Mouse (Mus musculus) thymus, postnatal 10 days (tissue): Measurements from ENCODE around the gene Trp53rkb.
A peak's percentile ranks its signal among the peaks of the same experiment; 100 is the strongest.

Experiments
- DNase-seq, 2 experiments: peaks; one replicate each; pipeline ENCODE4 v3.0.0; 2021; ENCODE audit warnings: low spot score in 2 of 2

Trp53rkb gene

GRCm38 (mm10) chr2:166792355-166792754 is at the start of gene Trp53rkb:
Gene Trp53rkb, plus strand, starts transcription at chr2:166792531.
- no peak for DNase-seq

- no peak for DNase-seq
These were observed 48.8 kb upstream of the Trp53rkb start for GRCm38 (mm10) chr2:166743504-166743903.

GRCm38 (mm10) chr2:166744433-166744832 is 47.9 kb upstream of the Trp53rkb start:
- DNase-seq, result no peak

- peak; percentile 70 to 73 for DNase-seq
These were observed 46.5 kb upstream of the Trp53rkb start for GRCm38 (mm10) chr2:166745849-166746248.

- peak in 1 of 2 experiments; percentile 27 for DNase-seq
These were observed 45.9 kb upstream of the Trp53rkb start for GRCm38 (mm10) chr2:166746261-166746913.

- DNase-seq, result no peak
These were observed 41.6 kb upstream of the Trp53rkb start for GRCm38 (mm10) chr2:166750620-166751191.

GRCm38 (mm10) chr2:166754194-166754593 is 38.1 kb upstream of the Trp53rkb start:
- DNase-seq, result no peak

GRCm38 (mm10) chr2:166754760-166755159 is 37.6 kb upstream of the Trp53rkb start:
- DNase-seq, result no peak

GRCm38 (mm10) chr2:166757969-166758368 is 34.4 kb upstream of the Trp53rkb start:
- DNase-seq, result no peak

- DNase-seq, result no peak
These were observed 28.3 kb upstream of the Trp53rkb start for GRCm38 (mm10) chr2:166764051-166764450.

- DNase-seq, result no peak
These were observed 24.7 kb upstream of the Trp53rkb start for GRCm38 (mm10) chr2:166767591-166767990.

- DNase-seq, result no peak
These were observed 20.9 kb upstream of the Trp53rkb start for GRCm38 (mm10) chr2:166771396-166771795.

- DNase-seq, result no peak
These were observed 18.7 kb upstream of the Trp53rkb start for GRCm38 (mm10) chr2:166773587-166773986.

GRCm38 (mm10) chr2:166774275-166774674 is 18.1 kb upstream of the Trp53rkb start:
- DNase-seq, result no peak

GRCm38 (mm10) chr2:166775357-166775893 is 16.9 kb upstream of the Trp53rkb start:
- DNase-seq, result peak in 1 of 2 experiments; percentile 37

GRCm38 (mm10) chr2:166776272-166776671 is 16.1 kb upstream of the Trp53rkb start:
- DNase-seq, result peak; percentile 75 to 87

GRCm38 (mm10) chr2:166779956-166780355 is 12.4 kb upstream of the Trp53rkb start:
- DNase-seq, result no peak

- peak; percentile 64 to 83 for DNase-seq
These were observed 11.3 kb upstream of the Trp53rkb start for GRCm38 (mm10) chr2:166780980-166781578.

GRCm38 (mm10) chr2:166784376-166784775 is 8.0 kb upstream of the Trp53rkb start:
- no peak for DNase-seq

GRCm38 (mm10) chr2:166786353-166787004 is 5.9 kb upstream of the Trp53rkb start:
- DNase-seq, result peak; percentile 80 to 85

- DNase-seq, result no peak
These were observed 593 bp upstream of the Trp53rkb start for GRCm38 (mm10) chr2:166791738-166792137.

GRCm38 (mm10) chr2:166793542-166794214 is 1.3 kb downstream of the Trp53rkb start:
- DNase-seq, result peak; percentile 67 to 81
